Mouse (Mus musculus) myocyte (in vitro differentiated cells): ENCODE results near the gene Pofut1.

ENCODE experiments used
- CEBPB ChIP-seq: IDR thresholded peaks from 2 replicates; pipeline ENCODE4 v1.6.1; 2011; ENCODE audit warnings: mild to moderate bottlenecking, moderate library complexity; ENCODE audit not compliant: poor library complexity, insufficient read depth, severe bottlenecking
- E2F4 ChIP-seq: IDR thresholded peaks from one replicate; pipeline ENCODE4 v1.6.1; 2011; ENCODE audit warnings: mild to moderate bottlenecking, control low read depth, moderate library complexity; ENCODE audit not compliant: insufficient read depth
- MAX ChIP-seq: IDR thresholded peaks from one replicate; pipeline ENCODE4 v1.6.1; 2011; ENCODE audit warnings: low read depth, mild to moderate bottlenecking, control low read depth
- MYOD1 ChIP-seq, 3 experiments: IDR thresholded peaks; one replicate each; pipeline ENCODE4 v1.6.1; 2011; ENCODE audit warnings: control low read depth in 2 of 3, low read depth in 2 of 3, mild to moderate bottlenecking in 2 of 3, moderate library complexity in 1 of 3; ENCODE audit not compliant: insufficient read length in 2 of 3, control insufficient read depth in 1 of 3
- MYOG ChIP-seq, 3 experiments: IDR thresholded peaks; one replicate each; pipeline ENCODE4 v1.6.1; 2011; ENCODE audit warnings: control low read depth in 2 of 3, low read depth in 2 of 3, mild to moderate bottlenecking in 2 of 3; ENCODE audit not compliant: insufficient read length in 2 of 3, control insufficient read depth in 1 of 3, insufficient read depth in 1 of 3
- POLR2A ChIP-seq: IDR thresholded peaks from one replicate; pipeline ENCODE4 v1.6.1; 2011; ENCODE audit warnings: low read depth, mild to moderate bottlenecking, control low read depth, moderate library complexity; ENCODE audit not compliant: insufficient read length
- POLR2AphosphoS2 ChIP-seq: IDR thresholded peaks from one replicate; pipeline ENCODE4 v1.6.1; 2011; ENCODE audit warnings: low read depth, control low read depth; ENCODE audit not compliant: insufficient read length
- REST ChIP-seq: IDR thresholded peaks from one replicate; pipeline ENCODE4 v1.6.1; 2011; ENCODE audit warnings: mild to moderate bottlenecking, control low read depth, moderate library complexity; ENCODE audit not compliant: insufficient read depth, insufficient read length
- SRF ChIP-seq: IDR thresholded peaks from one replicate; pipeline ENCODE4 v1.6.1; 2011; ENCODE audit warnings: low read depth; ENCODE audit not compliant: control insufficient read depth, insufficient read length
- TCF12 ChIP-seq: IDR thresholded peaks from one replicate; pipeline ENCODE4 v1.6.1; 2011; ENCODE audit warnings: mild to moderate bottlenecking, control low read depth; ENCODE audit not compliant: poor library complexity, insufficient read depth, severe bottlenecking
- TCF3 ChIP-seq: IDR thresholded peaks from one replicate; pipeline ENCODE4 v1.6.1; 2011; ENCODE audit warnings: low read depth, control low read depth; ENCODE audit not compliant: insufficient read length
- USF1 ChIP-seq: IDR thresholded peaks from one replicate; pipeline ENCODE4 v1.6.1; 2011; ENCODE audit warnings: low read depth, mild to moderate bottlenecking, control low read depth, moderate library complexity

DNA sequence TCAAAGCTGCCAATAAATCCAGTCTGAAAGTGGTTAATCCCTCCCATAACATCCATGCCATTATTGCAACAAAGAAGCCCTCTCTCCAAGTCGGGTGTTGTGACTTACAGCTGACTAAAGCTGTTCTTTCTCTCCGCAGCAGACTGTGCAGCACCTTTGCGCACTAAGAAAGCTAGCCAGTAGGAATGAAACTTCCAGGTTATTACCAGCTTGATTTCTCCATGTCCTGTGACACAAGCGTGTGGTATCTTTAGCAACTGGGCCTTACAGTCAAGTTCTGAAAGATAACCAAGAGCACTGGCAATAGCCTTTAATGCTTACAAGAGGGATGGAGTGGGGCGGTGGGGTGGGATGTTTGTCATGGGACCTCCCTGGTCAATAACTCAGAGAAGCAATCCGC lies 42.6 kb downstream of the Pofut1 start:
- TF ChIP-seq POLR2A = no peak
- no peak for TF ChIP-seq TCF3
- TF ChIP-seq USF1 = no peak
- no peak for TF ChIP-seq MAX
- TF ChIP-seq REST = no peak
- TF ChIP-seq POLR2AphosphoS2 = no peak
- TF ChIP-seq MYOG (IDR thresholded peaks at IDR 0.05; ENCODE audit: control insufficient read depth in 1 of 3, insufficient read depth in 1 of 3, insufficient read length in 2 of 3, low read depth in 2 of 3) = no peak
- TF ChIP-seq CEBPB = no peak
- TF ChIP-seq SRF = no peak
- TF ChIP-seq E2F4 = no peak
- no peak for TF ChIP-seq TCF12
- no peak for TF ChIP-seq MYOD1 (IDR thresholded peaks at IDR 0.05; ENCODE audit: control insufficient read depth in 1 of 3, insufficient read length in 2 of 3, low read depth in 2 of 3)
